Mouse (Mus musculus) cerebellum, adult (tissue): Measurements from ENCODE around the gene Emp2.

ENCODE experiments used
- ATAC-seq: cut with Nextera tagmentation; 2 replicates; pipeline ENCODE4 v1.9.2; 2017; ENCODE audit warnings: mild to moderate bottlenecking, moderate library complexity, mixed read lengths; ENCODE audit not compliant: insufficient number of reproducible peaks, low FRiP score, low TSS enrichment

Gene Emp2

DNA sequence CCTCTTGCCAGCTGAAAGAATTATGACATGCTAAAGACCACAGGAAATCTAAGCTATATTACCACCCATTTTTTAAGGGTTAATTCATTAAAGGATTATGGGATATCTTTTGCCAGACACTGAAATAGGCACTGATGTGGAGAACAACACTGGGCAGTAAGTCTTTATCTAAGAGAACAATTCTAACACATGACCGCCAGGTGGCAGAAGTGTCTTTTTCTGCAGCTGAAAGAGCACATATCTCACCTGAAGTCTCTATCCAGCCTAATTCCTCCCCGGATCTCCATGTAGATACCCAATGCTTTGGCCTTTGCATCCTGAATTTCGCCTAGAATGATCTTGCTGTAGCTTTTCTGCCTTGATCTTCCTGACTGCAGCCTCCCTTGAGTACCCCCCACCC lies 41.5 kb downstream of the Emp2 start:
- ATAC-seq = no peak; the same call in 1 of the 2 replicates

DNA sequence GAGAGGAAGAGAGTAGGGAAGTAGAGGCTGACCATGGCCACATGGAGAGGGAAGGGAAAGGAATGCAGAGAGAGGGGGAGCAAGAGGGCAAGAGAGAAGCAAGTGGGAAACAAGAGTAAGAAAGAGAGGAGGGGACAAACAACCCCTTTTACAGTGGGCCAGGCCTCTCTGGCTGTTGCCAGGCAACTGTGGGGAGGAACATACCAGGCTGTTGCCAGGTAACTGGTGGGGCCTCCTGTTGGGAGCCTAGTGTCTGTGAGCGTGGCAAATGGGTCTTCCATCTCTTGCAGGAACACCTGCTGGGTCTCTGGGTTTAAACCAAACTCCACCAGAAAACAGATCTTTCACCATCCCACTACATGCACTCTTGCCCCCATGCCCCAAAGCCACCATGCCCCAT lies 59.8 kb downstream of the Emp2 start:
- no peak for ATAC-seq

GRCm38 (mm10) chr16:10236601-10237000 lies 77.2 kb downstream of the Emp2 start:
- no peak for ATAC-seq
